Mouse (Mus musculus) liver, adult 2 months (tissue): ENCODE results near the gene B230118H07Rik.

Experiments
- CTCF ChIP-seq: fragments of 200-500 bp; IDR thresholded peaks from 2 replicates; pipeline ENCODE4 v1.5.1; 2011; ENCODE audit warnings: low read depth, low read length, control low read depth
- POLR2A ChIP-seq: fragments of 200-500 bp; IDR thresholded peaks from 2 replicates; pipeline ENCODE4 v1.6.1; 2011; ENCODE audit warnings: low read length, control low read depth; ENCODE audit not compliant: insufficient read depth; ENCODE audit errors: extremely low read depth

- TF ChIP-seq POLR2A (no peak), CTCF (no peak)
Observed at GRCm38 (mm10) chr2:101577243-101577642, 72.1 kb downstream of the B230118H07Rik start.
